Mouse (Mus musculus): Measurements from ENCODE around the gene Cdc20.

- no peak for TF ChIP-seq GATA1 (IDR thresholded peaks at IDR 0.05; ENCODE audit: borderline replicate concordance, low read length)
- no peak for TF ChIP-seq FLI1 (IDR thresholded peaks at IDR 0.05; ENCODE audit: low read length)
These were observed 34.1 kb upstream of the Cdc20 start for GRCm38 (mm10) chr4:118471281-118471680.

All from megakaryocyte, embryonic 14.5 days (primary cell).